Mouse (Mus musculus) kidney, postnatal 14 days (tissue): Measurements from ENCODE around the gene Cd300ld2.
"Not testable (repeated sequence)": the region's sequence is repeated elsewhere in the genome, so short reads cannot be mapped to it uniquely, and the experiment has no call there.

Source experiments
- DNase-seq: peaks from one replicate; pipeline ENCODE4 v3.0.0; 2022; ENCODE audit warnings: mixed read lengths

Gene Cd300ld2

DNA sequence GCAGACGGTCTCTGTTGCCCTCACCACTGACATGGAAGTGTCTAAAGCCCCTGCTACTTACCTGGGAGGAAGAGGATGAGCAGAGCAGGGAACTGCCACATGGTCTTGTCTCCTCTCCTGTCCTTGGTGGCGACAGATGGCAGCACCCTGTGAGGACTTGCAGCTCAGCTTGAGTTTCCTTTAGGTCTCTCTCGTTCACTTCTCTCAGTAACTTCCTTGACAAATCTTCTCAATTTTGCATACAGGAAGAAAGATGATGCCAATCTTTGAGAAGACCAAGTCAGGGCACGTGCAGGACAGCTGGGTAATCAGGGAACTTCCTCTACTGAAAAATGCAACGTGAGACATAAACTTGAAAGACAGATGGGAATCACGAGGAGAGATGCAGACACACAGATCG lies at the start of gene Cd300ld2:
Cd300ld2 (minus strand) TSS at position 101 of the 400 bp plus-strand sequence.
- DNase-seq, result not testable (repeated sequence)

DNA sequence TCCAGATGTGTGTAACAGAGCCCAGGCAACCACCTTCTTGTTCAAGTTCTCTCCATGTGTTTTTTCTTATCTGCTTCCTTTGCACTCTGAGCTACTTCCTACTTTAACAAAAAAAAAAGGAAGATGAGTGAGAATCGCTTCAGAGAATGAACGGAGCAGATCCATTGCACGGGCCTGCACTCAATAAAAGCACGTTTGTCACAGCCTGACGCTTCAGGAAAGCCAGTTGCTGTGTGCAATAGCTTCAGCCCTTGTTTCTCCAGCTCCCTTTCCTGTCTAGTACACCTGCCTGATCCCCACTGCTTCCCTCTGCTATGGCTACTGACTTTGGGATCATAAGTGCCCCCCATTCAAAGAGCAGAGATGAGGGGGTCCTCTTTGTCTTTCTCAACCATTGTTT lies 46.1 kb upstream of the Cd300ld2 start, which contains the start of gene Cd300e:
Cd300e (minus strand) TSS at position 101 of the 400 bp plus-strand sequence.
- no peak for DNase-seq

DNA sequence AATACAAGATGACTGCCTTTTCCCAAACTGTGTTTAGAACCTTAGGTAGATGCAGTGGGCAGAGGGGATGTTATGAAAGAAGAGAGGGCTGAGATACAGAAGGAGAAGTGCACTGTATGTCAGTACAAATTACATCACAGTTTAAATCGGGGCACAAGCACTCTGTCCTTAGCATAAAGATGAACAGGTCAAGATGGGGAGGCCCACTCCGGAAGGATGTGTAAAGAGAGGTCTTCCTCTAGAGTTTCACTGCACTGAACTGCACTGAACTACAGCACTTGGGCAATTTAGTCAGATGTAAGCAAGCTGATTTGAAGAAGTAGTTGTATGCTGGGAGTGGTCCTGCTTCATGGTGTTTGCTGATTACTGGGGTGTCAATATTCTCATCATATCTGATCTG lies 43.8 kb upstream of the Cd300ld2 start:
- DNase-seq, result no peak

DNA sequence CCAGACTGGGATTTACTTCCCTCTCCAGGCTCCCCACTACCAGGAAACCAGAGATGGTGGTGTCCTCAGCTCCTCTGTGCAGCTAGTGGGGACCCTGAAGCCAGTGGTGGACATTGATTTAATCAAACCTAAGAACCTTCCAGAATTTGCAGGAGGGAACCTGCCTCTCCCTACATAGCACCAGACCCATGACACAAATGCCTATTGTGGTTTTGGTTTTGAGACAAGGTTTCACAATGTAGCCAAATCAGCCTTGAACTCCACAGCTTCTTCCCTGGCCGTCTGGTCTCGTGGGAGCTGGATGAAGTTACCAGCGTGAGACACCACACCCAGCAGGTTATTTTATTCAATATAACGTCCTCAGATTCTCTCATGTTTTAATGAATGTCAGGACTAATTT lies 42.7 kb upstream of the Cd300ld2 start:
- DNase-seq, result no peak

DNA sequence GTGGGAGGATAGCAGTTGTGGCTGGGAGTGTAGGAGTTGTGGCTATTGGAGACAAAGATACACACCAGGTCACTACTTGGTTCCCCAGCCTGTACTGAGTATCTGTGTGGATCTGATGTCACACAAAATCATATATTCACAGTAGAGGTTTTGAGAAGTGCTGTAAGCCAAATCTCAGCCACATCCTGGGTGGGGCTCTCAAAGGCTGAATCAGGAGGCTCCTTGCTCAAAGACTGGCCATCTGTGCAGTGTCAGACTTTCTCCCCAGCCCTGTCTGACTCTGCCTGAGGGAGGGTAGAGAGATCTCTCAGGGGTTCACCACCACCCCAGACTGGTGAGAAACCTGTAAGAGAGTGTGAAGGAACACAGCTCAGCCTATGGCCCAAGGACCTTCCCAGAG lies 38.5 kb upstream of the Cd300ld2 start:
- DNase-seq, result no peak

DNA sequence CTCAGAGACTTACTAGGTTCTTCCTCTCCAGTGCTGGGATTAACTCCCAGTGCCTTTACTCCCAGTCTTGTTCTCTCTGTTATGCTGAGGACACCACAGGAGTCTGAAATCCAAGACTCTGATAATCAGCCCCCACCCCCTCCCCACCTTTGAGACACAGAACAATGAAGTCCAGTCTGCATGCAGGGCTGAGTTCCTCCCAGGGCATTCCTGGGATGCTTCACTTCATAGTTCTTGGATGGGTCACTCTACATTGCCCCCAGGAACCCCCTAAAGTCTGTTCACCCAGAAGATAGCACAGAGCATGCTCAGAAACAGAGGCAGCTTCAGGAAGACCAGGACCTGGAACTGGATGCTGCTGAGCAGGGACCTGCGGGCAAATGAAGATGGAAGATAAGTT lies 37.0 kb upstream of the Cd300ld2 start:
- no peak for DNase-seq

DNA sequence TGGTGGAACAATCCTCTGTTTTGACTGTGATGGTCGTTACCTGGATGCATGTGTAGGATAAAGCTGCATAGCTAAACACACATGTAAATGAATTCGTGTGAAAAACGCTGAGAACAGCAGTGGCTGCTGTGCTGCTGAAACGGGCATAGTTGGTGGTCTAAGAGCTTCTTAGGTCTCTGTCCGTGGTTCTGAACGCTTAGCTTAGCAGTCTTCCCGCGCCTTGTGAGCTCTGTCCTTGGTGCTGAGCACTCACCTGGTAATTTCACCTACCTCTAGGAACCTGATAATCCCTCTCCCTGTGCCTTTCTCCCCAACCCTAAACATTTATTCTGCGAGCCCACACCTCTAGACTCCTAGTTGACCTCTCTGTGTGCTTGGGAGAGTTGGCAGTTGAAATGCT lies 36.2 kb upstream of the Cd300ld2 start:
- peak; percentile 66 for DNase-seq

DNA sequence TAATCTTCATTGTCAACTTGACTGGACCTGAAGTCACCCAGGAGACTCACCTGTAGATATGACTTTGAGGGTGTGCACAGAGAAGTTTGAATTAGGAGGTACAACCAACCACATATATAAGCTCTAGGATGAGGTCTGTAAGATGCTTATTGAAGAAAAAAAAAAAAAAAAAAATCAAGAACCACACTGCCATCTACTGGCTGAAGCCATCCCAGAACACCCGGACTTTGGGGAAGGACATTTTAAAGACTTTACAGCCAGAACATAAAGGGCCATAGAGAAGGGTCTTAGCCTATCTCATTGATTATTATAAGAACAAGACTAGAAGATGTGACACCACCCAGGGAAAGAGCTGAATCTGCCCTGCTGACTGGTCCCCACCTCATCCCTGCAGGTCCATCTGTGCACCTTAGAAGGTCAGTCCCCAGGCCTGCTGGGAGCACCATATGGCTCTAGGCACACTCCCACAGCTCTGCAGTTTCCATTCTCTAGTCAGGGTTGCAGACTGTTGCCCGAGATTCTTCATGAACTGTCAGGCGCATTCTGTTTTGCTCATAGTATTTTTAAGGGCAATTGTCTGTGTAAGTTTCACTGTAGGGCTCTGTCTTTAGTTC lies 33.4 kb upstream of the Cd300ld2 start:
- no peak for DNase-seq

DNA sequence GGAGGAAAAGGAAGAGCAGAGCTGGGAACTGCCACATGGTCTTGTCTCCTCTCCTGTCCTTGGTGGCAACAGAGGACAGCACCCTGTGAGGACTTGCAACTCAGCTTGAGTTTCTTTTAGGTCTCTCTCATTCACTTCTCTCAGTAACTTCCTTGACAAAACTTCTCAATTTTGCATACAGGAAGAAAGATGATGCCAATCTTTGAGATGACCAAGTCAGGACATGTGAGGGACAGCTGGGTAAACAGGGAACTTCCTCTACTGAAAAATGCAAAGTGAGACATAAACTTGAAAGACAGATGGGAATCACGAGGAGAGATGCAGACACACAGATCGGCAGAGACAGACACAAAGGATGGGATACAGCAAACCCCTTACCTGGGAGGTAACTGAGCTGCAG lies 32.3 kb upstream of the Cd300ld2 start, which contains the start of gene Cd300ld3:
Cd300ld3 (minus strand) TSS at position 151 of the 400 bp plus-strand sequence.
- DNase-seq, result no peak

DNA sequence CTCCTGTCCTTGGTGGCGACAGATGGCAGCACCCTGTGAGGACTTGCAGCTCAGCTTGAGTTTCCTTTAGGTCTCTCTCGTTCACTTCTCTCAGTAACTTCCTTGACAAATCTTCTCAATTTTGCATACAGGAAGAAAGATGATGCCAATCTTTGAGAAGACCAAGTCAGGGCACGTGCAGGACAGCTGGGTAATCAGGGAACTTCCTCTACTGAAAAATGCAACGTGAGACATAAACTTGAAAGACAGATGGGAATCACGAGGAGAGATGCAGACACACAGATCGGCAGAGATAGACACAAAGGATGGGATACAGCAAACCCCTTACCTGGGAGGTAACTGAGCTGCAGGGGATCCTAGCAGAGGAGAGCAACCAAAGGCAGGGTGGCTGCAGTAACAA lies 21.7 kb upstream of the Cd300ld2 start, which contains the start of gene Cd300ld5:
Cd300ld5 (minus strand) TSS at position 101 of the 400 bp plus-strand sequence.
- not testable (repeated sequence) for DNase-seq

DNA sequence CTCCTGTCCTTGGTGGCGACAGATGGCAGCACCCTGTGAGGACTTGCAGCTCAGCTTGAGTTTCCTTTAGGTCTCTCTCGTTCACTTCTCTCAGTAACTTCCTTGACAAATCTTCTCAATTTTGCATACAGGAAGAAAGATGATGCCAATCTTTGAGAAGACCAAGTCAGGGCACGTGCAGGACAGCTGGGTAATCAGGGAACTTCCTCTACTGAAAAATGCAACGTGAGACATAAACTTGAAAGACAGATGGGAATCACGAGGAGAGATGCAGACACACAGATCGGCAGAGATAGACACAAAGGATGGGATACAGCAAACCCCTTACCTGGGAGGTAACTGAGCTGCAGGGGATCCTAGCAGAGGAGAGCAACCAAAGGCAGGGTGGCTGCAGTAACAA lies 10.9 kb upstream of the Cd300ld2 start, which contains the start of gene Cd300ld4:
Cd300ld4 (minus strand) TSS at position 101 of the 400 bp plus-strand sequence.
- not testable (repeated sequence) for DNase-seq

DNA sequence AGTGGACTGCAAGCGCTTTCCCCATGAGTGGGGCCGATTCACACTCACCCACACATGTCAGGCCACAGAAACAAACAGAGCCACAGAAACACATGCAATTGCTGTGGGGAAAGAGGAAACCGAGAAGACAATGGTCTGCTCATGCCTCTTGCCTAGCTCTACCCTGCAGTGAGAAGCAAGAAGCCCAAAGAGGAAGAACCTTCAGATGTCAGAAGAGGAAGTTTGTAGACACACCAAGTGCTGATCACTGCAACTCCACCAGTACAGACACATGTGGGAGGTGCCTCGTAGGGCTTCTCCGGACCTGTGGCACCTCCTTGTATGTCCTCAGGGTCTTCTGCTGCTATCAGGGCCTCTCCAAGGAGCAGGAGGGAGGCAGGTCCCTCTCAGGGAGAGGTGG lies 11.9 kb downstream of the Cd300ld2 start:
- no peak for DNase-seq

DNA sequence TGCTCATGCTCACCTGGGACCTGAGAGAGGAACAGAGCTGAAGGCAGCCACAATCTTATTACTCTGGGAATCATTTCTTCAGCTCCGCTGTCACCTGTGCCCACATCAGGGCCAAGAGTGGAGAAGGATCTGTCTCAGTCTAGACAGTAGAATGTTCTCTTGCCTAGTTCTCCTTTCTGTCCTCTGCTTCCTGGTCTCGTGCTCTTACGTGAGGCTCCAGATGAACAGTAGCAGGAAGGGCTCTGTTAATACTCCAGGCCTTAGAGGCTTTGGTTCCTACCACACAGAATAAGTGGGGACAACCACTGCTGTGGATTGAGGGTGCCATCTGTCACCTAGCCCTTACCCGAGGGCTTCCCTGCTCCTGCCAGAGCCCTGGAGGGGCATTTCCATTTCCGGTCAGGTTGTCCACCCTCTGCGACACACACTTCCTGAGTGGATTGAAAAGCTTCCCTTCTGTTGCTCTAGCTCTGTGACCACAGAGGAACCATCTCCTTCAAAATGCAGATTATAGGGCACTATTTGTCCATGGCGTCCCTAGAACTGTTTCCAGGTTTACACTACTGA lies 14.4 kb downstream of the Cd300ld2 start, which contains the start of gene Cd300c2:
Cd300c2 (minus strand) TSS at position 407 of the 567 bp plus-strand sequence.
- DNase-seq, result no peak

DNA sequence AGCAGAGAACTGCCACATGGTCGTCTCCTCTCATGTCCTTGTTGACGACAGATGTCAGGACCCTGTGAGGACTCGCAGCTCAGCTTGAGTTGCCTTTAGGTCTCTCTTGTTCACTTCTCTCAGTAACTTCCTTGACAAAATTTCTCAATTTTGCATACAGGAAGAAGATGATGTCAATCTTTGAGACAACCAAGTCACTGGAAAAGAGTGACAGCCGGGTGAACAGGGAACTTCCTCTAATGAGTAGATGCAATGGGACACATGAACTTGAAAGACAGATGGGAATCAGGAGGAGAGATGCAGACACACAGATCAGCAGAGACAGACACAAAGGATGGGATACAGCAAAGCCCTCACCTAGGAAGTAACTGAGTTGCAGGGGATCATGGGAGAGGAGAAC lies 26.2 kb downstream of the Cd300ld2 start, which contains the start of gene Cd300ld:
Cd300ld (minus strand) TSS at position 130 of the 400 bp plus-strand sequence.
- DNase-seq, result no peak

DNA sequence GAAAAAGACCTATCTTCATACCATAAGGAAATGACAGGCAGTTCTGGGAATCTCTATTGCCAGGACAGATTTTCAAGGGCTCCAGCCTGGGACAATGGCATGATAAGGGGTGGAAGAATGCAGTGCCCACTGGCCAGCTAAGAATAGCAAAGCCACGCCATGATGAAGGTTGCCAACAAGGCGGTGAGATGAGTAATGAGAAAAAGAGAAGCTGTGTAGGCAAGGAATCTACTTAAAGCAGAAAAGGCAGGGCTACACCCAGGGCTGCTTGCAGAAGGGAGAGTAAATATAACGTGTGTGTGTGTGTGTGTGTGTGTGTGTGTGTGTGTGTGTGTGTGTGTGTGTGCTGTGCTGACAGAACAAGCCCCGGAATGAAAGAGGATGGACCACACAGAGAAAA lies 34.1 kb downstream of the Cd300ld2 start:
- no peak for DNase-seq

DNA sequence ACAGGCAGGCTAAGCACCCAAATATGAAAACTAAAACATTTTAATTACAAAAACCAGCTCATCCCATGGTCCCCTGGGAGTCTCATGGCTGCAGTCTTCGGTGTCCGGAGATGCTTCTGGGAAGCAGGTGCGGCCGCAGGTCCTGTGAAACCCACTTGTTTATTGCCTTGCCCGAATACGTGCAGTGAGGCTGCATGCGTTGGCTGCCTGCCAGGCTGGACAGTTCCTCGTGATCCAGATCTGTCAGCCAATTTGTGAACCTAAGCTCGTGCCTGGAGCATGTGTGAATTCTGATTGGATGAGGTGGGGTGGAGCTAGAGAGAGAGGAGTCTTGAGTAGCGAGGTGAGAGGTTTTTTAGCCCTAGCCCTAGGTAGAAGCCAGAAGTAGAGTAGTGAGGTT lies 43.3 kb downstream of the Cd300ld2 start:
- no peak for DNase-seq

DNA sequence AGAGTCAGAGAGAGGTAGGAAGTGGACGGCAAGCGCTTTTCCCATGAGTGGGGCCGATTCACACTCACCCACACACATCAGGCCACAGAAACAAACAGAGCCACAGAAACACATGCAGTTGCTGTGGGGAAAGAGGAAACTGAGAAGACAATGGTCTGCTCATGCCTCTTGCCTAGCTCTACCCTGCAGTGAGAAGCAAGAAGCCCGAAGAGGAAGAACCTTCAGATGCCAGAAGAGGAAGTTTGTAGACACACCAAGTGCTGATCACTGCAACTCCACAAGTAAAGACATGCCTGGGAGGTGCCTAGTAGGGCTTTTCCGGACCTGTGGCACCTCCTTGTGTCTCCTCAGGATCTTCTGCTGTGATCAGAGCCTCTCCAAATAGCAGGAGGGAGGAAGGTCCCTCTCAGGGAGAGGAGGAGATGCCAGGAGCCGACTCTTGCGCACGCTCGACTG lies 47.2 kb downstream of the Cd300ld2 start, which contains the start of gene Cd300c:
Cd300c (minus strand) TSS at position 406 of the 456 bp plus-strand sequence.
- DNase-seq, result no peak

DNA sequence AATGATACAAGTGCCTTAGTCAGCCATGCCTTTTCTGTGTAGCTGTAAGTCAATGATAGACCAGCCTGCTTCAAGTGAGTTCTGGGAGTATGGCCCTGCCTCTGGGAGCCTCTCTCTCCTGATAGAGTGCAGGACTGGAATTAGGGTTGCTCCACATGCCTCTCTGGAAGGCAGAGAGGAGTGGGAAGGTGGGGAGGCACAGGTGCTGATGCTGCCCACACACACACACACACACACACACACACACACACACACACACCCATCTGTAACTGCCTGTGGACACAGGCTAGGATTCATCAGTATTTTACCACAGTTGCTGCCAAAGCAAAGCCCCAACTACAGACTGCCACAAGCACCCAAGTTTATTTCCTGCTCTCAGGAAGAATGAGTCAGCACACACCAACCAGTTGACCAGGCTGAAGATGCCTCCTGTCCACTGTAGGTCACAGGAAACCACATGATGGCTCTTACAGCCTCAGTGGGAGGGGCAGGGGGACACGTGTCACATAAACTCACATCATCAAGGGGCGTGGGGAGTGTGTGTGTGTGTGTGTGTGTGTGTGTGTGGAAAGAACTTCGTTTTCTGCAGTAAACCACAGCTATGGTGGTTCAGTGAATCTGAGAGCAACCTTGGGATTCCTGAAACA lies 50.7 kb downstream of the Cd300ld2 start:
- DNase-seq, result no peak

DNA sequence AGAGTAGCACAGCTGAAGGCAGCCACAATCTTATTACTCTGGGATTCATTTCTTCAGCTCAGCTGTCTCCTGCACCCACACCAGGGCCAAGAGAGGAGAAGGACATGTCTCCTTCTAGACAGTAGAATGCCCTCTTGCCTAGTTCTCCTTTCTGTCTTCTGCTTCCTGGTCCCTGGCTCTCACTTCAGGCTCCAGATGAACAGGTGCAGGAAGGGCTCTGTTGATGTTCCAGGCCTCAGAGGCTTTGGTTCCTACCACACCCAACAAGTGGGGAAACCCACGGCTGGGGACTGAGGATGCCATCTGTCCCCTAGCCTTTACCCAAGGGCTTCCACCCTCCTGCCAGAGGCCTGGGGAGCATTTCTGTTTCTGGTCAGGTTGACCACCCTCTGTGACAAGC lies 55.6 kb downstream of the Cd300ld2 start:
- no peak for DNase-seq
